Mouse (Mus musculus) liver, embryonic 14.5 days (tissue): ENCODE data around the gene Bub1b. TPM values are rescaled to one million over a fixed set of nuclear protein-coding genes. Genes with fewer than 3 reads are reported as not detected.

Source experiments
- ATAC-seq: fragments of 200-750 bp; cut with Nextera tagmentation; 2 replicates; pipeline ENCODE4 v1.8.0; 2017; ENCODE audit warnings: moderate number of reproducible peaks, mild to moderate bottlenecking, moderate library complexity; ENCODE audit not compliant: insufficient read depth
- DNase-seq, 3 experiments: peaks; one replicate each; pipeline ENCODE4 v3.0.0-alpha.2; 2012 to 2013; ENCODE audit warnings: low read depth in 3 of 3, low spot score in 3 of 3
- H3K27ac ChIP-seq: fragments of 300-500 bp; sonication (generic); 2 replicates; pipeline ENCODE4 v1.5.1; 2014; ENCODE audit warnings: moderate library complexity, mild to moderate bottlenecking, control low read depth, inconsistent platforms
- H3K27me3 ChIP-seq: fragments of 300-500 bp; sonication (generic); 2 replicates; pipeline ENCODE4 v1.6.1; 2014; ENCODE audit warnings: mild to moderate bottlenecking, low read length, moderate library complexity; ENCODE audit not compliant: control insufficient read depth, insufficient read depth
- H3K36me3 ChIP-seq: fragments of 300-500 bp; sonication (generic); replicated peaks from 2 replicates; pipeline ENCODE4 v1.6.1; 2014; ENCODE audit warnings: low read depth; ENCODE audit not compliant: control insufficient read depth, insufficient read depth
- H3K4me1 ChIP-seq, 2 experiments: fragments of 200-500 bp in 1 of 2; fragments of 300-500 bp in 1 of 2; sonication (generic) in 1 of 2; replicated peaks; 2 replicates each; pipeline ENCODE4 v1.6.1; 2012 to 2014; ENCODE audit warnings: antibody characterized with exemption in 1 of 2, inconsistent platforms in 1 of 2, low read length in 1 of 2; ENCODE audit not compliant: control insufficient read depth in 2 of 2, insufficient read depth in 2 of 2
- H3K4me2 ChIP-seq: fragments of 300-500 bp; sonication (generic); 2 replicates; pipeline ENCODE4 v1.6.1; 2014; ENCODE audit warnings: low read depth, mild to moderate bottlenecking, control low read depth, moderate library complexity
- H3K4me3 ChIP-seq, 2 experiments: fragments of 200-500 bp in 1 of 2; fragments of 300-500 bp in 1 of 2; sonication (generic) in 1 of 2; 2 replicates each; pipeline ENCODE4 v1.5.1; 2012 to 2014; ENCODE audit warnings: low read depth in 2 of 2, low read length in 2 of 2, mild to moderate bottlenecking in 2 of 2, control low read depth in 1 of 2, inconsistent platforms in 1 of 2, moderate library complexity in 1 of 2; ENCODE audit not compliant: insufficient read depth in 1 of 2
- H3K9ac ChIP-seq: fragments of 300-500 bp; sonication (generic); replicated peaks from 2 replicates; pipeline ENCODE4 v1.6.1; 2014; ENCODE audit warnings: mild to moderate bottlenecking, control low read depth, moderate library complexity
- H3K9me3 ChIP-seq: fragments of 300-500 bp; sonication (generic); 2 replicates; pipeline ENCODE4 v1.6.1; 2016; ENCODE audit warnings: low read length, mixed read lengths; ENCODE audit not compliant: control insufficient read depth
- CTCF ChIP-seq: IDR thresholded peaks from 2 replicates; pipeline ENCODE4 v1.5.1; 2016; ENCODE audit warnings: antibody characterized with exemption, low read depth, control low read depth
- EP300 ChIP-seq: IDR thresholded peaks from 2 replicates; pipeline ENCODE4 v1.6.1; 2016; ENCODE audit warnings: antibody characterized with exemption, low read depth
- WGBS: fragments of 180-500 bp; shearing (Covaris S2); extraction: QIAGEN DNeasy Blood & Tissue Kit; methylation state at CpG from one replicate; pipeline ENCODE4 v1.1.7; 2014; ENCODE audit not compliant: insufficient replicate concordance; 5-methylcytosine and 5-hydroxymethylcytosine counted together
- polyA plus RNA-seq, 2 experiments: library from polyadenylated mRNA; depleted of rRNA in 1 of 2; stranded (reverse) in 1 of 2; unstranded in 1 of 2; fragments of >200 nt; fragmentation: Nextera tagmentation in 1 of 2; extraction: Ambion mirVana in 1 of 2; gene quantifications; 2 replicates each; pipeline versions ENCODE4 v1.2.1 to v1.2.3; 2012 to 2014

Gene Bub1b
- polyA plus RNA-seq, 2 experiments: 33.6 to 40.2 TPM

DNA sequence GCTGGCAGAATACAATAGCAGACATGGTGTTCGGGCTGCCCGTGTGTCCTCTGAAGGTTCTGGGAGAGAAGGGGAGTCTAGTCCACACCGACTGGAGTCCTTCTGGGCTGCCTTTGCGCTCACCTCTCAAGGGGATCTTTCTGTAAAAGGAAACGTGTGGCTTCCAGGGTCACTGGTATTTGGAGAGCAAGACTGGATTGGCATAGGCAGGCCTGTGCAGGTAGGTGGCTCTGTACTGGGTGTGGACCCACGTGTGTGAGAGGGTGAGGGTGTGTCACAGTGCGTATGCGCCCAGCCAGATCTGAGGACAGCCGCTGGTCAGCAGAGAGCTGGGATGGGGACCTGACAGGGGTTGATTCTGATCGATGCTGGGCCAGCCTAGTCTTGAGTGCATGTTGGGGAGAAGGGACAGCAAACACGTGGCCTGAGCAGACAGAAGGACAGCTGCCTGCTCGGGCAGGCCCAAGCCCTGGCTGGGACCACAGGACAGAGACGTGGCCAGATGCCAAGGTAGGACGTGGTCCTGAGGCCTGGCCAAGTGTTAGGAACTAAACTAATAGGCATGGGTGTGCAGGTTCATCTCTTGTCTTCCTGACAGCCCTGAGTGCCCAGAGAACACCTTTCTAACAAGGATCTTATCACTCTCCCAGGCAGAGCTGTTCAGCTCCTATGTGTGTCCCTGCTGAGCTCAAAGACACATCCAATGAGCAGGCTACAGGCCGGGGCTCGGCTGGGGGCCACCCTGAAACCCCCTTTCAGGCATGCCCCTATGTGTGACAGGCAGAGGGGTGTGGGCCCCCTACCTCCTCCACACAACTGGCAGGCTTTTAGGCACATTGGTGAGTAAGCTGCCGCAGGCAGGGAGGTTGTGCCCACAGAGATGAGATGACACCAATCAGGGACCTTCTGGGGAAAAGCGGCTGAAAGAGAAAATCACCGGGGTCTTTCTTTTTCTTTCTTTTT, 66.1 kb downstream of the Bub1b start:
- H3K9ac ChIP-seq: peak overlapping the region; percentile 64
- DNase-seq: no peak
- no peaks in the 10 kb centered on the region for H3K9me3 ChIP-seq
- H3K4me1 ChIP-seq: peaks cover 42 to 52% of the 10 kb centered on the region in 2 experiments
- no peaks in the 10 kb centered on the region for H3K27me3 ChIP-seq
- 49% methylated on average over 19 of the region's 19 CpGs for WGBS
- no peak; the same call in 1 of the 2 replicates for ATAC-seq
- no peaks in the 10 kb centered on the region for H3K36me3 ChIP-seq
- H3K4me2 ChIP-seq: peak overlapping the region; percentile 91
- no peak for TF ChIP-seq EP300
- peak; percentile 46 for TF ChIP-seq CTCF
- peak overlapping the region; percentile 55 to 56 for H3K4me3 ChIP-seq
- H3K27ac ChIP-seq: no peak overlapping the region

DNA sequence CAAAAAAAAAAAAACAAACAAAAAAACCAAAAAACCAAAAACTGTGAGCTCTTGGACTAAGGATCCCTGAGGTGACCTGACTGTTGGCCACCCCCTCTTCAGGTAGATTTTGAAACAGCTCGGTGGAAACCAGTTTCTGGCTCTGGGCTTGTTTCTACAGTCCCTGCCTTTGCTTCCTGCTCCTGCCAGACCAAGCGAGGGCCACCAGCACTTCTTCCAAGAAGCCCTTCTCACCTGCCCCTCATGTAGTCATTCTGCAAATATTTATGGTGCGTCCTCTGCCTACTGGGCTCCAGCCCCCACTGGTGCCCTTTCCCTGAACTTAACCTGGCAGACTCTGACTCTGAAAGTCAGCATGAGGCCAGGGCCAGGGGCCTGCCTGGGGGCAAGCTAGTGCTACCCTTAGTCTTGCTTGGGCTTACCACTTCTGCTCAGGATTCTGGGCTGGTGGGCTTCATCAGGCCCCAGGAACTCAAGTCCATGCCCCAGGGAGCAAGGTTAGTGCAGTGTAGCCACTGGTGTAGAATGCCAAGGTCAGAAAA, 67.0 kb downstream of the Bub1b start:
- Histone ChIP-seq H3K4me2 (no peak overlapping the region), H3K9ac (no peak overlapping the region), H3K4me1 (peaks cover 36 to 44% of the 10 kb centered on the region in 2 experiments), H3K27me3 (no peaks in the 10 kb centered on the region), H3K36me3 (no peaks in the 10 kb centered on the region), H3K9me3 (no peaks in the 10 kb centered on the region), H3K4me3 (no peak overlapping the region), H3K27ac (no peak overlapping the region)
- ATAC-seq (no peak), DNase-seq (no peak)
- 52% methylated on average over 3 of the region's 3 CpGs for WGBS
- TF ChIP-seq CTCF: no peak
- no peak for TF ChIP-seq EP300

DNA sequence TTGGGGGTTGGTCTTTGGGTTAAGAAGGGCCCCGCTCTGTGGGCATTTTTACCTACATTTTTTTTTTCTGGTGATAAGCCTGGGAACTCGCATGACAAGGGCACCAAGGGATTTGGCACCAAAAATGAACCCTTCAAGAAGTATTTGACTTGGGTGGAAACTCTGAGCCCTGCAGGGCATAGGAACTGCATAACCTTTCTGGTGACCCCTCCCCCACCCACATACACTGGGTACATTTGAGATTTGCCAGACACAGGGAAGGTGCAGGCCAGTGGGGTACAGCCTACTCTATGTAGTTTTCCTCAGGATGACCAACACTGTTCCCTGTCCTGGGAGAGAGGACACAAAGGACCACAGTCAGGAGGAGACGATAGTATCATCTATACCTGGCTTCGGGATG, 67.6 kb downstream of the Bub1b start:
- H3K36me3 ChIP-seq: no peaks in the 10 kb centered on the region
- no peak for TF ChIP-seq CTCF
- no peak for TF ChIP-seq EP300
- no peak for ATAC-seq
- DNase-seq: no peak
- H3K4me3 ChIP-seq: no peak overlapping the region
- H3K4me2 ChIP-seq: no peak overlapping the region
- H3K27ac ChIP-seq: no peak overlapping the region
- no peak overlapping the region for H3K9ac ChIP-seq
- WGBS: 80% methylated on average over 4 of the region's 4 CpGs
- H3K9me3 ChIP-seq: no peaks in the 10 kb centered on the region
- H3K4me1 ChIP-seq: peaks cover 33 to 40% of the 10 kb centered on the region in 2 experiments
- H3K27me3 ChIP-seq: no peaks in the 10 kb centered on the region

DNA sequence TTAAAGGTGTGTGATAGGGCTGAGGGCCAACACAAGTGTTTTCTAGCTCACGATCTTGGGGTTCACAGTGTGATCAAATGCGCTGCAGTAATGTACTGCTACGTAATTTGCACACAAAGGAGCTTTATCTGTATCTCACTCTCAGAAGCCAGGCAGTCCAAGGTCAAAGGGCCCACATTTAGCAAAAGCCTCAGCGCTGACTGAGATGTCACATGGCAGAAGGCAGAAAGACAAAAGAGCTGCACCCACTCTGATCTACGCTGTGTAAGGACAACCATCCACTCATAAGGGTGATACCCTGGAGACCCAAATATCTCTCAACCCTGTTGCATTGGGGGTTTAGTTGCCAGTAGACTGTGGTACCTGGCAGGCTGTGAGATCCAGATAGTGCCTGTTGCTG, 69.2 kb downstream of the Bub1b start:
- Histone ChIP-seq H3K27ac (no peak overlapping the region), H3K4me3 (no peak overlapping the region), H3K27me3 (no peaks in the 10 kb centered on the region; the same call in 1 of the 2 replicates), H3K36me3 (no peaks in the 10 kb centered on the region), H3K9ac (no peak overlapping the region), H3K4me1 (peaks cover 21 to 25% of the 10 kb centered on the region in 2 experiments), H3K9me3 (no peaks in the 10 kb centered on the region), H3K4me2 (no peak overlapping the region)
- 65% methylated on average over 5 of the region's 5 CpGs for WGBS
- ATAC-seq (no peak), DNase-seq (no peak)
- TF ChIP-seq EP300 (no peak), CTCF (no peak)

DNA sequence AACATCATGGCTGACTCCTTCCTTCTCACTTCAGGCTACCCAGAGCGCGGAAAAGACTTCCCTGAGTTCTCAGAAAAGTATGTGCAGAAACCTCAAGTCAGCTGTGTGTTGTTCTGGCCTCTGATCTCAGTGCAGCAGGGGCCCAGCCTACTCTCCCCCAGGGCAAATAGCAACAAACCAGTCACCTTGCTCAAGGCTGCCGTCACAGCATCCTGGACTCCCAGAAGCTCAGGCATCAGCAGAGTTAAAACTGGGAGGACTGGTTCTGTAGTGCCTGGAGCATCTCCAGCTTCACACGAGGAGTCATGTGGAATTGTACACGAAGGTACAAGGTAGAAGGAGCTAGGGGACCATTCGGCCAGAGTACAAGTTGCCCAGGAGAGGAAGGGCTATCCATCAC, 71.2 kb downstream of the Bub1b start:
- Histone ChIP-seq H3K36me3 (no peaks in the 10 kb centered on the region), H3K4me1 (peaks cover 1 to 6% of the 10 kb centered on the region in 2 experiments), H3K27ac (no peak overlapping the region), H3K9me3 (no peaks in the 10 kb centered on the region), H3K27me3 (no peaks in the 10 kb centered on the region; the same call in 1 of the 2 replicates), H3K4me3 (no peak overlapping the region), H3K9ac (no peak overlapping the region), H3K4me2 (no peak overlapping the region)
- ATAC-seq (no peak), DNase-seq (no peak)
- WGBS: 57% methylated on average over 6 of the region's 6 CpGs
- TF ChIP-seq CTCF (no peak), EP300 (no peak)
